Mouse (Mus musculus) mature B cell (primary cell): ENCODE results near the gene Cadm1.

Experiments used
- in situ Hi-C: fragments of 300-500 bp; cut with MboI; formaldehyde crosslinking; loops from 2 replicates; pipeline ENCODE4 v1.14.3; 2019

Gene Cadm1

GRCm38 (mm10) chr9:47741751-47742150, 211.8 kb downstream of the Cadm1 start:
- in situ Hi-C loops, result no loop called here

GRCm38 (mm10) chr9:47744916-47745315, 214.9 kb downstream of the Cadm1 start:
- in situ Hi-C loops, result no loop called here

GRCm38 (mm10) chr9:47745716-47746115, 215.7 kb downstream of the Cadm1 start:
- in situ Hi-C loops, result no loop called here

- in situ Hi-C loops, result no loop called here
These were observed 219.2 kb downstream of the Cadm1 start for GRCm38 (mm10) chr9:47749160-47749559.

- in situ Hi-C loops, result no loop called here
These were observed 222.5 kb downstream of the Cadm1 start for GRCm38 (mm10) chr9:47752516-47752915.

GRCm38 (mm10) chr9:47753127-47753526, 223.2 kb downstream of the Cadm1 start:
- in situ Hi-C loops, result no loop called here

- in situ Hi-C loops, result no loop called here
These were observed 225.1 kb downstream of the Cadm1 start for GRCm38 (mm10) chr9:47755119-47755518.

- in situ Hi-C loops, result no loop called here
These were observed 227.8 kb downstream of the Cadm1 start for GRCm38 (mm10) chr9:47757798-47758197.

- in situ Hi-C loops, result no loop called here
These were observed 228.3 kb downstream of the Cadm1 start for GRCm38 (mm10) chr9:47758320-47758719.

- in situ Hi-C loops, result no loop called here
These were observed 229.8 kb downstream of the Cadm1 start for GRCm38 (mm10) chr9:47759807-47760206.

- in situ Hi-C loops, result no loop called here
These were observed 231.6 kb downstream of the Cadm1 start for GRCm38 (mm10) chr9:47761601-47762000.

GRCm38 (mm10) chr9:47762913-47763312, 232.9 kb downstream of the Cadm1 start:
- in situ Hi-C loops, result no loop called here

GRCm38 (mm10) chr9:47764920-47765319, 234.9 kb downstream of the Cadm1 start:
- in situ Hi-C loops, result no loop called here

GRCm38 (mm10) chr9:47765323-47765722, 235.3 kb downstream of the Cadm1 start:
- in situ Hi-C loops, result no loop called here

GRCm38 (mm10) chr9:47766342-47766741, 236.4 kb downstream of the Cadm1 start:
- in situ Hi-C loops, result no loop called here

- in situ Hi-C loops, result no loop called here
These were observed 240.9 kb downstream of the Cadm1 start for GRCm38 (mm10) chr9:47770836-47771235.

- in situ Hi-C loops, result no loop called here
These were observed 242.0 kb downstream of the Cadm1 start for GRCm38 (mm10) chr9:47771953-47772352.

GRCm38 (mm10) chr9:47772750-47773149, 242.8 kb downstream of the Cadm1 start:
- in situ Hi-C loops, result no loop called here

GRCm38 (mm10) chr9:47776941-47777919, 247.3 kb downstream of the Cadm1 start:
- in situ Hi-C loops, result no loop called here

- in situ Hi-C loops, result no loop called here
These were observed 248.5 kb downstream of the Cadm1 start for GRCm38 (mm10) chr9:47778438-47778837.

GRCm38 (mm10) chr9:47779291-47779690, 249.3 kb downstream of the Cadm1 start:
- in situ Hi-C loops, result no loop called here

- in situ Hi-C loops, result no loop called here
These were observed 256.7 kb downstream of the Cadm1 start for GRCm38 (mm10) chr9:47786642-47787041.

GRCm38 (mm10) chr9:47798478-47798877, 268.5 kb downstream of the Cadm1 start:
- in situ Hi-C loops, result no loop called here

- in situ Hi-C loops, result no loop called here
These were observed 271.3 kb downstream of the Cadm1 start for GRCm38 (mm10) chr9:47801242-47801641.
